Mouse (Mus musculus): ENCODE data around the gene Ankrd39. TPM values are rescaled to one million over a fixed set of nuclear protein-coding genes. Genes with fewer than 3 reads are reported as not detected.

Gene Ankrd39
- polyA plus RNA-seq, 1 experiment, result 13.5 TPM

DNA sequence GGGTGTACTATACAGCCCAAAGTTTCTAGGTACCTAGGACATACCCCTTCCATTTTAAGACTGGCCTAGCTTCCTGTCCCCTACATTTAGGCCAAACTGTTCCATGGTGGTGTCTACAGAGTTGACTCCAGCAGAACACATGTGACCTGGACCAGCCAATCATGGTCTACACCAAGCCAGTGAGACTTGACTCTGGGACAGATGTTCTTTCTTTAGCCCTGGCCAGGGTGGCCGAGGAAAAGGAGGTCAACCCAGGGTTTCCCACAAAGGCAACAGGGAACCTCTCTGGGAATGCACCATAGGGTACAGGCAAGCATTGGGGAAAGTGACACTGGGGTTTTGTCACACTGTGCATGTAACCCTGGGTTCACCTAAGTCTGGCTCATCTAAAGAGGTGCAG is 25.5 kb upstream of the Ankrd39 start:
- 87% methylated on average over 1 of the region's 1 CpGs for WGBS
- no peak for TF ChIP-seq CTCF (IDR thresholded peaks at IDR 0.05; ENCODE audit: extremely low read depth, insufficient read length, insufficient replicate concordance, low read depth, low read length)
- TF ChIP-seq POLR2A (IDR thresholded peaks at IDR 0.05; ENCODE audit: low read depth, low read length), result no peak
- H3K27me3 ChIP-seq (ENCODE audit: control insufficient read depth, insufficient read depth, low read length), result no peaks in the 10 kb centered on the region
- H3K36me3 ChIP-seq (ENCODE audit: control insufficient read depth, insufficient read depth, low read length), result no peaks in the 10 kb centered on the region
- no peak overlapping the region for H3K27ac ChIP-seq (ENCODE audit: insufficient read depth, low read depth, low read length)
- H3K4me3 ChIP-seq (ENCODE audit: low read depth, low read length), result no peak overlapping the region
- peaks cover 37% of the 10 kb centered on the region for H3K4me1 ChIP-seq (ENCODE audit: control insufficient read depth, insufficient read depth, insufficient read length, low read length)

GRCm38 (mm10) chr1:36572140-36572700 is 25.0 kb upstream of the Ankrd39 start:
- Histone ChIP-seq H3K27me3 (ENCODE audit: control insufficient read depth, insufficient read depth, low read length) (no peaks in the 10 kb centered on the region), H3K27ac (ENCODE audit: insufficient read depth, low read depth, low read length) (no peak overlapping the region; the same call in 1 of the 2 replicates), H3K4me1 (ENCODE audit: control insufficient read depth, insufficient read depth, insufficient read length, low read length) (peaks cover 32% of the 10 kb centered on the region), H3K4me3 (ENCODE audit: low read depth, low read length) (no peak overlapping the region), H3K36me3 (ENCODE audit: control insufficient read depth, insufficient read depth, low read length) (no peaks in the 10 kb centered on the region)
- WGBS, result 84% methylated on average over 2 of the region's 2 CpGs
- TF ChIP-seq CTCF (IDR thresholded peaks at IDR 0.05; ENCODE audit: extremely low read depth, insufficient read length, insufficient replicate concordance, low read depth, low read length), result no peak
- TF ChIP-seq POLR2A (IDR thresholded peaks at IDR 0.05; ENCODE audit: low read depth, low read length), result no peak

GRCm38 (mm10) chr1:36571627-36572026 is 24.4 kb upstream of the Ankrd39 start:
- peaks cover 26% of the 10 kb centered on the region for H3K4me1 ChIP-seq (ENCODE audit: control insufficient read depth, insufficient read depth, insufficient read length, low read length)
- no peak overlapping the region; the same call in 1 of the 2 replicates for H3K27ac ChIP-seq (ENCODE audit: insufficient read depth, low read depth, low read length)
- H3K36me3 ChIP-seq (ENCODE audit: control insufficient read depth, insufficient read depth, low read length), result no peaks in the 10 kb centered on the region
- TF ChIP-seq POLR2A (IDR thresholded peaks at IDR 0.05; ENCODE audit: low read depth, low read length) (no peak), CTCF (IDR thresholded peaks at IDR 0.05; ENCODE audit: extremely low read depth, insufficient read length, insufficient replicate concordance, low read depth, low read length) (no peak)
- no peaks in the 10 kb centered on the region for H3K27me3 ChIP-seq (ENCODE audit: control insufficient read depth, insufficient read depth, low read length)
- no peak overlapping the region for H3K4me3 ChIP-seq (ENCODE audit: low read depth, low read length)
- 62% methylated on average over 6 of the region's 6 CpGs for WGBS

DNA sequence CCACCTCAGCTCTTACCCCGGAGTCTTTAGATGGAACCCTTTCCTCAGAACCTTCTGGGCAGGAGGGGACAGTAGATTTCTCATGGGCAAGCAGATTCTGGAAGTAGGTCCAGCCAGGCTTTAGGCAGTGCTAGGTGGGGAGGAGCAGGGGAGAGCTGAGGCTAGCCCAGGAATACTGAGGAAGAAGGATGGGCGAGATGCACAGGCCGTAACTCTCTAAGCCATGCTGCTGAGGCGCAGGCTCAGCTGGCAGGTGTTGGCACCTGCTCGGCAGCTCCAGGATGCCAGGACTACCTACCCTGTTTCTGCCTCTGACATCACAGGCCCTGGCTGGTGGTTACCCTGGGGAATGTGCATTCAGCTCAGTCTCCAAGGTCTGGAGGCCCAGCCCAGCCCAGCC is 23.1 kb upstream of the Ankrd39 start:
- TF ChIP-seq CTCF (IDR thresholded peaks at IDR 0.05; ENCODE audit: extremely low read depth, insufficient read length, insufficient replicate concordance, low read depth, low read length), result no peak
- no peak for TF ChIP-seq POLR2A (IDR thresholded peaks at IDR 0.05; ENCODE audit: low read depth, low read length)
- 76% methylated on average over 5 of the region's 5 CpGs for WGBS
- Histone ChIP-seq H3K4me1 (ENCODE audit: control insufficient read depth, insufficient read depth, insufficient read length, low read length) (peaks cover 26% of the 10 kb centered on the region), H3K27me3 (ENCODE audit: control insufficient read depth, insufficient read depth, low read length) (no peaks in the 10 kb centered on the region), H3K4me3 (ENCODE audit: low read depth, low read length) (no peak overlapping the region), H3K27ac (ENCODE audit: insufficient read depth, low read depth, low read length) (peak overlapping the region; percentile 71; the same call in 1 of the 2 replicates), H3K36me3 (ENCODE audit: control insufficient read depth, insufficient read depth, low read length) (no peaks in the 10 kb centered on the region)

DNA sequence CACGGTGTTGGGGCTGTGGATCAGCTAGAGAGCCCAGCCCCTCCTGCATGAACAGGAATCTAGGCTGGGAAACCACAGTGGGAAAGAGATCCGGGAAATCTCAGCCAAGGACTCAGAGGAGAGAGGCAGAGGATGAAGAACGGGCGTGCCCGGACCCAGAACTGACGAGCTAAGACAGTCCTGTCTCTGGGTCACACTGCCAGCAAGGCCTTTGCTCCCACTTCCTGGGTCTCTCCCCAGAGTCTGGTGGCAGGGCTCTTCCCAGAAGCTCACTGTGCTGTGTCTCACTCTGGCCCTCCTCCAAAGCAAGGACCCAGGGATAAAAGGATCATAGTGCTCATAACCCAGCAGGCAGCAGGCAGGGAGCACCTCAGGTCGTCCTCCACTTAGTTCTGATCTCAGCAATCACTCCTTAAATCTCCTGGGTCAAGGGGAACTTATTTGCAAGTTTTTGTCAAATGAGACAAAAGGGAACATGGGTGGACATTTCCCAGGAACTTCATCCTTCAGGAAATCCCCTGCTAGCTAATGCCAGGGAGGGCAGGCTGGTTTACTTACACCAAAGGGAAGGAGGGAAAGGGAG is 22.5 kb upstream of the Ankrd39 start:
- peak overlapping the region; percentile 71 for H3K27ac ChIP-seq (ENCODE audit: insufficient read depth, low read depth, low read length)
- no peak for TF ChIP-seq POLR2A (IDR thresholded peaks at IDR 0.05; ENCODE audit: low read depth, low read length)
- TF ChIP-seq CTCF (IDR thresholded peaks at IDR 0.05; ENCODE audit: extremely low read depth, insufficient read length, insufficient replicate concordance, low read depth, low read length), result no peak
- H3K4me3 ChIP-seq (ENCODE audit: low read depth, low read length), result no peak overlapping the region
- 28% methylated on average over 7 of the region's 7 CpGs for WGBS
- H3K27me3 ChIP-seq (ENCODE audit: control insufficient read depth, insufficient read depth, low read length), result no peaks in the 10 kb centered on the region
- no peaks in the 10 kb centered on the region for H3K36me3 ChIP-seq (ENCODE audit: control insufficient read depth, insufficient read depth, low read length)
- H3K4me1 ChIP-seq (ENCODE audit: control insufficient read depth, insufficient read depth, insufficient read length, low read length), result peaks cover 26% of the 10 kb centered on the region

- Histone ChIP-seq H3K27ac (ENCODE audit: insufficient read depth, low read depth, low read length) (peak overlapping the region; percentile 71), H3K27me3 (ENCODE audit: control insufficient read depth, insufficient read depth, low read length) (no peaks in the 10 kb centered on the region), H3K4me1 (ENCODE audit: control insufficient read depth, insufficient read depth, insufficient read length, low read length) (peaks cover 26% of the 10 kb centered on the region), H3K36me3 (ENCODE audit: control insufficient read depth, insufficient read depth, low read length) (no peaks in the 10 kb centered on the region), H3K4me3 (ENCODE audit: low read depth, low read length) (no peak overlapping the region)
- 61% methylated on average over 4 of the region's 4 CpGs for WGBS
- TF ChIP-seq CTCF (IDR thresholded peaks at IDR 0.05; ENCODE audit: extremely low read depth, insufficient read length, insufficient replicate concordance, low read depth, low read length), result no peak
- no peak for TF ChIP-seq POLR2A (IDR thresholded peaks at IDR 0.05; ENCODE audit: low read depth, low read length)
Measured at GRCm38 (mm10) chr1:36568776-36569175, 21.5 kb upstream of the Ankrd39 start.

DNA sequence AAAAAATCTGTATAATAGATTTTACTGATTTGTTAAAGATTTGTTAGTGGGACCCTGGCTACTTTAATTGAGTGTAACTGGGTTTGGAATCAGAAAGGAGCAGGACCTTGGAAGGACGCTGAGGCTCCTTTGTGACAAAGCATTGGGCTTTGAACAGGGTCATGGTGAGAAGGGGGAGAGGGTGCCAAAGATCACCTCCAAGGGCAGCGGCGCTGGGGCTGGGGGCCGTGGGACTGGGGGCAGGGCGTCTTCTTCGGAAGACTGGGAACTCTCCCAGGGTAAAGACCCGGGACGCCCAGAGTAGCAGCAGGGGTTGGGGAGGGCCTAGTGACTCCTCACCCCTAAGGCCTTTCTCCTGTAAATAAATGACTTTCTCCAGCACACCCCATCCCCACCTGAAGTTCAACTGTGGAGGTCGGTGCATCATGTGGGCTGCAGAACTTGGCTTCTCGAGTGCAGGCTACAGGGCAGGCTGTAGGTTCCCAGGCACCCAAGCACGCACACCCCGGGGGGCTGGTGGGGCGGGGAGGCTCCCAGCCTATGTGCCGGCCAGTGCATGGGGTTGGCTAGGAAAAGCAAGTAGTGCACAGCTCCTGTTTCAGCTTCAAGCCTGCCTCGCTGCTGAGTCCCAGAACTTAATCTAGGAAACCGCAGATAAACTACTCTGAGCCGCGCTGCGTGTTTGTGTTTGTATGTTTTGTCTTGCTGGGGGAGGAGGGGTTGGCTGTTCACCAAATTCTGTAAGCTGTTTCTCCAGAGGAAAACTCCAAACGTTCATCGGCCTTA is 20.8 kb upstream of the Ankrd39 start:
- Histone ChIP-seq H3K36me3 (ENCODE audit: control insufficient read depth, insufficient read depth, low read length) (no peaks in the 10 kb centered on the region), H3K4me1 (ENCODE audit: control insufficient read depth, insufficient read depth, insufficient read length, low read length) (peaks cover 28% of the 10 kb centered on the region), H3K27me3 (ENCODE audit: control insufficient read depth, insufficient read depth, low read length) (no peaks in the 10 kb centered on the region), H3K4me3 (ENCODE audit: low read depth, low read length) (no peak overlapping the region), H3K27ac (ENCODE audit: insufficient read depth, low read depth, low read length) (peak overlapping the region; percentile 50; the same call in 1 of the 2 replicates)
- WGBS, result 74% methylated on average over 21 of the region's 21 CpGs
- TF ChIP-seq POLR2A (IDR thresholded peaks at IDR 0.05; ENCODE audit: low read depth, low read length) (no peak), CTCF (IDR thresholded peaks at IDR 0.05; ENCODE audit: extremely low read depth, insufficient read length, insufficient replicate concordance, low read depth, low read length) (no peak)

Measured in small intestine, adult 2 months (tissue).